Mouse (Mus musculus) forebrain, embryonic 13.5 days (tissue): ENCODE measurements around the gene Cfap206. TPM values are rescaled to one million over a fixed set of nuclear protein-coding genes. Genes with fewer than 3 reads are reported as not detected.
A peak's percentile ranks its signal among the peaks of the same experiment; 100 is the strongest.
"Not testable (repeated sequence)": the region's sequence is repeated elsewhere in the genome, so short reads cannot be mapped to it uniquely, and the experiment has no call there.

Experiments used
- ATAC-seq: fragments of 200-750 bp; cut with Nextera tagmentation; 2 replicates; pipeline ENCODE4 v1.8.0; 2017
- H3K27ac ChIP-seq: fragments of 300-500 bp; sonication (generic); 2 replicates; pipeline ENCODE4 v1.5.1; 2015; ENCODE audit warnings: inconsistent platforms, mild to moderate bottlenecking, moderate library complexity
- H3K27me3 ChIP-seq: fragments of 300-500 bp; sonication (generic); 2 replicates; pipeline ENCODE4 v1.6.1; 2015; ENCODE audit warnings: mild to moderate bottlenecking, inconsistent platforms
- H3K36me3 ChIP-seq: fragments of 300-500 bp; sonication (generic); 2 replicates; pipeline ENCODE4 v1.6.1; 2015; ENCODE audit warnings: mild to moderate bottlenecking, inconsistent platforms; ENCODE audit not compliant: poor library complexity, severe bottlenecking
- H3K4me1 ChIP-seq: fragments of 300-500 bp; sonication (generic); 2 replicates; pipeline ENCODE4 v1.6.1; 2015; ENCODE audit warnings: inconsistent platforms
- H3K4me2 ChIP-seq: fragments of 300-500 bp; sonication (generic); 2 replicates; pipeline ENCODE4 v1.6.1; 2015; ENCODE audit warnings: inconsistent platforms, mild to moderate bottlenecking, moderate library complexity
- H3K4me3 ChIP-seq: fragments of 300-500 bp; sonication (generic); 2 replicates; pipeline ENCODE4 v1.5.1; 2015; ENCODE audit warnings: mild to moderate bottlenecking, inconsistent platforms
- H3K9ac ChIP-seq: fragments of 300-500 bp; sonication (generic); 2 replicates; pipeline ENCODE4 v1.6.1; 2015; ENCODE audit warnings: mild to moderate bottlenecking, inconsistent platforms
- H3K9me3 ChIP-seq: fragments of 300-500 bp; sonication (generic); replicated peaks from 2 replicates; pipeline ENCODE4 v1.6.1; 2016; ENCODE audit warnings: inconsistent platforms
- WGBS: fragments of 180-500 bp; shearing (Covaris S2); methylation state at CpG from one replicate; pipeline ENCODE4 v1.1.7; 2015; 5-methylcytosine and 5-hydroxymethylcytosine counted together
- polyA plus RNA-seq: library from polyadenylated mRNA; unstranded; fragments of >200 nt; fragmentation: Nextera tagmentation; extraction: Ambion mirVana; gene quantifications from 2 replicates; pipeline ENCODE4 v1.2.1, GENCODE M21; 2015

Gene Cfap206
- 1.4 and 1.6 TPM in 2 replicates for polyA plus RNA-seq

GRCm38 (mm10) chr4:34729851-34730341 is at the start of gene Cfap206:
TSS of gene Cfap206 (minus strand) at chr4:34730206.
- peak; percentile 97 for ATAC-seq
- Histone ChIP-seq H3K4me3 (peak within 1 kb of the TSS; percentile 53), H3K27me3 (peaks cover 8% of the 10 kb centered on the region), H3K4me1 (peaks cover 8% of the 10 kb centered on the region), H3K4me2 (peak within 1 kb of the TSS; percentile 87), H3K9ac (peak within 1 kb of the TSS; percentile 65), H3K27ac (no peak within 1 kb of the TSS), H3K36me3 (no peaks in the 10 kb centered on the region), H3K9me3 (no peaks in the 10 kb centered on the region)
- under 1% methylated on average over 38 of the region's 38 CpGs for WGBS

GRCm38 (mm10) chr4:34777677-34778527 is 47.9 kb upstream of the Cfap206 start, which contains the start of gene Smim8:
TSS of gene Smim8 (minus strand) at chr4:34778423.
- H3K27me3 ChIP-seq, result no peaks in the 10 kb centered on the region
- H3K9ac ChIP-seq, result peak within 1 kb of the TSS; percentile 71
- no peaks in the 10 kb centered on the region for H3K9me3 ChIP-seq
- H3K4me2 ChIP-seq, result peak within 1 kb of the TSS; percentile 75
- peak; percentile 95 for ATAC-seq
- peaks cover 4% of the 10 kb centered on the region for H3K4me1 ChIP-seq
- peak within 1 kb of the TSS; percentile 66 for H3K4me3 ChIP-seq
- no peaks in the 10 kb centered on the region for H3K36me3 ChIP-seq
- peak within 1 kb of the TSS; percentile 60 for H3K27ac ChIP-seq
- WGBS, result 5% methylated on average over 40 of the region's 40 CpGs

- no peak overlapping the region for H3K4me2 ChIP-seq
- no peaks in the 10 kb centered on the region for H3K9me3 ChIP-seq
- no peak overlapping the region for H3K9ac ChIP-seq
- 6% methylated on average over 8 of the region's 8 CpGs for WGBS
- no peak overlapping the region for H3K4me3 ChIP-seq
- ATAC-seq, result no peak
- 0 out of 2 replicates have a peak, but pooled peaks cover 6% of the 10 kb centered on the region for H3K4me1 ChIP-seq
- no peaks in the 10 kb centered on the region for H3K27me3 ChIP-seq
- H3K27ac ChIP-seq, result no peak overlapping the region
- peaks cover 12% of the 10 kb centered on the region for H3K36me3 ChIP-seq
Observed at GRCm38 (mm10) chr4:34771652-34772371, 41.8 kb upstream of the Cfap206 start.

- Histone ChIP-seq H3K27me3 (no peaks in the 10 kb centered on the region), H3K4me1 (no peaks in the 10 kb centered on the region), H3K27ac (no peak within 1 kb of the TSS), H3K4me2 (no peak within 1 kb of the TSS), H3K9me3 (no peaks in the 10 kb centered on the region), H3K9ac (no peak within 1 kb of the TSS), H3K36me3 (no peaks in the 10 kb centered on the region), H3K4me3 (no peak within 1 kb of the TSS)
- WGBS, result 88% methylated on average over 1 of the region's 1 CpGs
- ATAC-seq, result no peak
Observed at GRCm38 (mm10) chr4:34756163-34756562, 26.2 kb upstream of the Cfap206 start, which contains the start of gene Gm136. TSS of gene Gm136 (minus strand) at chr4:34756263.

- Histone ChIP-seq H3K4me3 (no peak overlapping the region), H3K27me3 (no peaks in the 10 kb centered on the region), H3K9me3 (no peaks in the 10 kb centered on the region), H3K4me2 (no peak overlapping the region), H3K27ac (no peak overlapping the region), H3K4me1 (no peaks in the 10 kb centered on the region), H3K9ac (no peak overlapping the region), H3K36me3 (no peaks in the 10 kb centered on the region)
- no peak for ATAC-seq
- 65% methylated on average over 6 of the region's 6 CpGs for WGBS
Observed at GRCm38 (mm10) chr4:34749236-34749635, 19.2 kb upstream of the Cfap206 start.

GRCm38 (mm10) chr4:34734461-34734860 is 4.5 kb upstream of the Cfap206 start:
- Histone ChIP-seq H3K9me3 (no peaks in the 10 kb centered on the region), H3K27ac (no peak overlapping the region), H3K4me2 (no peak overlapping the region), H3K27me3 (peaks cover 8% of the 10 kb centered on the region), H3K36me3 (no peaks in the 10 kb centered on the region), H3K4me3 (no peak overlapping the region), H3K4me1 (peaks cover 8% of the 10 kb centered on the region), H3K9ac (no peak overlapping the region)
- no peak for ATAC-seq
- WGBS, result 78% methylated on average over 3 of the region's 3 CpGs

GRCm38 (mm10) chr4:34733415-34733814 is 3.4 kb upstream of the Cfap206 start:
- not testable (repeated sequence) for H3K9me3 ChIP-seq, H3K36me3 ChIP-seq, H3K4me1 ChIP-seq, H3K27ac ChIP-seq, H3K9ac ChIP-seq, ATAC-seq, H3K4me2 ChIP-seq, H3K4me3 ChIP-seq, H3K27me3 ChIP-seq
- WGBS, result 25% methylated on average over 2 of the region's 2 CpGs

GRCm38 (mm10) chr4:34725710-34726109 is 4.3 kb downstream of the Cfap206 start:
- H3K27me3 ChIP-seq, H3K4me3 ChIP-seq, H3K4me2 ChIP-seq, H3K27ac ChIP-seq, H3K9ac ChIP-seq, ATAC-seq, H3K36me3 ChIP-seq, H3K9me3 ChIP-seq, H3K4me1 ChIP-seq: not testable (repeated sequence)
- WGBS, result 90% methylated on average over 3 of the region's 3 CpGs

- Histone ChIP-seq H3K9ac (no peak overlapping the region), H3K27me3 (no peaks in the 10 kb centered on the region; the same call in 1 of the 2 replicates), H3K36me3 (no peaks in the 10 kb centered on the region), H3K27ac (no peak overlapping the region), H3K4me3 (no peak overlapping the region), H3K4me2 (no peak overlapping the region), H3K4me1 (no peaks in the 10 kb centered on the region), H3K9me3 (no peaks in the 10 kb centered on the region; the same call in 1 of the 2 replicates)
- 58% methylated on average over 4 of the region's 4 CpGs for WGBS
- no peak for ATAC-seq
Observed at GRCm38 (mm10) chr4:34724306-34724705, 5.7 kb downstream of the Cfap206 start.

- H3K36me3 ChIP-seq, result no peaks in the 10 kb centered on the region
- no peak overlapping the region for H3K4me2 ChIP-seq
- no peak for ATAC-seq
- no peaks in the 10 kb centered on the region; the same call in 1 of the 2 replicates for H3K9me3 ChIP-seq
- no peak overlapping the region for H3K4me3 ChIP-seq
- H3K4me1 ChIP-seq, result no peaks in the 10 kb centered on the region
- no peaks in the 10 kb centered on the region; the same call in 1 of the 2 replicates for H3K27me3 ChIP-seq
- H3K9ac ChIP-seq, result no peak overlapping the region
- no peak overlapping the region for H3K27ac ChIP-seq
- 80% methylated on average over 4 of the region's 4 CpGs for whole genome bisulfite sequencing
Observed at GRCm38 (mm10) chr4:34723186-34723585, 6.8 kb downstream of the Cfap206 start.

- H3K4me3 ChIP-seq, result no peak overlapping the region
- 90% methylated on average over 7 of the region's 7 CpGs for WGBS
- H3K4me1 ChIP-seq, result no peaks in the 10 kb centered on the region
- no peaks in the 10 kb centered on the region for H3K27me3 ChIP-seq
- no peaks in the 10 kb centered on the region for H3K36me3 ChIP-seq
- H3K9ac ChIP-seq, result no peak overlapping the region
- no peak overlapping the region for H3K27ac ChIP-seq
- no peak overlapping the region for H3K4me2 ChIP-seq
- no peaks in the 10 kb centered on the region; the same call in 1 of the 2 replicates for H3K9me3 ChIP-seq
- no peak for ATAC-seq
Observed at GRCm38 (mm10) chr4:34720127-34720895, 9.7 kb downstream of the Cfap206 start.
